Mouse (Mus musculus): Measurements from ENCODE around the gene Siglecf. TPM values are rescaled to one million over a fixed set of nuclear protein-coding genes. Genes with fewer than 3 reads are reported as not detected.

Siglecf gene
- not detected for total RNA-seq (2023)

GRCm38 (mm10) chr7:43351154-43351553 is at the start of gene Siglecf:
Gene Siglecf, plus strand, starts transcription at chr7:43351341.

GRCm38 (mm10) chr7:43313013-43313428 is 38.1 kb upstream of the Siglecf start, which contains the start of gene Zfp715:
Gene Zfp715, minus strand, starts transcription at chr7:43313294.

GRCm38 (mm10) chr7:43408131-43408553 is 57.0 kb downstream of the Siglecf start, which contains the start of gene Siglecg:
Gene Siglecg, plus strand, starts transcription at chr7:43408204.

Other genes with a start within 250 kb of the Siglecf start
- gene Zfp936, start 237.1 kb upstream of the Siglecf start, total RNA-seq (2023), result not detected
- gene Zfp715, start 38.0 kb upstream of the Siglecf start, total RNA-seq (2023), result 26.8 TPM
- 11.2 TPM for gene Siglecg, start 56.9 kb downstream of the Siglecf start, total RNA-seq (2023)
- gene Lim2, start 76.3 kb downstream of the Siglecf start, total RNA-seq (2023), result not detected
- gene Nkg7, start 85.7 kb downstream of the Siglecf start, total RNA-seq (2023), result 25.9 TPM
- not detected for gene Cldnd2, start 89.4 kb downstream of the Siglecf start, total RNA-seq (2023)
- gene Etfb, start 92.7 kb downstream of the Siglecf start, total RNA-seq (2023), result 27.6 TPM
- gene Gm45233, start 92.8 kb downstream of the Siglecf start, total RNA-seq (2023), result not detected
- 2.2 TPM for gene Vsig10l, start 111.8 kb downstream of the Siglecf start, total RNA-seq (2023)
- gene Iglon5, start 138.7 kb downstream of the Siglecf start, total RNA-seq (2023), result not detected
- not detected for gene 4931406B18Rik, start 154.6 kb downstream of the Siglecf start, total RNA-seq (2023)
- gene Cd33, start 193.1 kb downstream of the Siglecf start, total RNA-seq (2023), result 1.2 TPM
- 7.1 TPM for gene Zfp658, start 210.9 kb downstream of the Siglecf start, total RNA-seq (2023)
- gene Zfp719, start 228.3 kb downstream of the Siglecf start, total RNA-seq (2023), result 10.3 TPM